Mouse (Mus musculus) lung, embryonic 16.5 days (tissue): ENCODE measurements around the gene Krtap13. TPM values are rescaled to one million over a fixed set of nuclear protein-coding genes. Genes with fewer than 3 reads are reported as not detected.

ENCODE experiments used
- ATAC-seq: fragments of 200-750 bp; cut with Nextera tagmentation; 2 replicates; pipeline ENCODE4 v1.8.0; 2017; ENCODE audit warnings: low read depth, mild to moderate bottlenecking, moderate library complexity
- H3K27ac ChIP-seq: fragments of 300-500 bp; sonication (generic); 2 replicates; pipeline ENCODE4 v1.5.1; 2014; ENCODE audit warnings: mild to moderate bottlenecking, control low read depth, low read length
- H3K27me3 ChIP-seq: fragments of 300-500 bp; sonication (generic); 2 replicates; pipeline ENCODE4 v1.6.1; 2014; ENCODE audit warnings: low read depth, low read length, mixed read lengths; ENCODE audit not compliant: control insufficient read depth, insufficient read depth
- H3K36me3 ChIP-seq: fragments of 300-500 bp; sonication (generic); 2 replicates; pipeline ENCODE4 v1.6.1; 2014; ENCODE audit warnings: low read length; ENCODE audit not compliant: control insufficient read depth, insufficient read depth
- H3K4me1 ChIP-seq: fragments of 300-500 bp; sonication (generic); replicated peaks from 2 replicates; pipeline ENCODE4 v1.6.1; 2014; ENCODE audit warnings: low read length, mixed read lengths; ENCODE audit not compliant: control insufficient read depth, insufficient read depth
- H3K4me2 ChIP-seq: fragments of 300-500 bp; sonication (generic); 2 replicates; pipeline ENCODE4 v1.6.1; 2014; ENCODE audit warnings: low read depth, low read length, control low read depth
- H3K4me3 ChIP-seq: fragments of 300-500 bp; sonication (generic); 2 replicates; pipeline ENCODE4 v1.5.1; 2014; ENCODE audit warnings: mild to moderate bottlenecking, low read length, control low read depth
- H3K9ac ChIP-seq: fragments of 300-500 bp; sonication (generic); 2 replicates; pipeline ENCODE4 v1.6.1; 2014; ENCODE audit warnings: low read length, control low read depth
- H3K9me3 ChIP-seq: fragments of 300-500 bp; sonication (generic); 2 replicates; pipeline ENCODE4 v1.6.1; 2016; ENCODE audit warnings: low read length; ENCODE audit not compliant: control insufficient read depth
- WGBS: fragments of 180-500 bp; shearing (Covaris S2); extraction: QIAGEN DNeasy Blood & Tissue Kit; methylation state at CpG from one replicate; pipeline ENCODE4 v1.1.7; 2014; 5-methylcytosine and 5-hydroxymethylcytosine counted together
- polyA plus RNA-seq: library from polyadenylated mRNA; unstranded; fragments of >200 nt; fragmentation: Nextera tagmentation; extraction: Ambion mirVana; gene quantifications from 2 replicates; pipeline ENCODE4 v1.2.1, GENCODE M21; 2015

The Krtap13 gene
- polyA plus RNA-seq, 1 experiment from 2014 or later: not detected

GRCm38 (mm10) chr16:88720031-88720430 lies 31.4 kb downstream of the Krtap13 start:
- no peaks in the 10 kb centered on the region for H3K9me3 ChIP-seq
- no peak for ATAC-seq
- no peaks in the 10 kb centered on the region for H3K4me1 ChIP-seq
- no peak overlapping the region for H3K4me3 ChIP-seq
- no peaks in the 10 kb centered on the region for H3K27me3 ChIP-seq
- no peaks in the 10 kb centered on the region for H3K36me3 ChIP-seq
- WGBS: 44% methylated on average over 1 of the region's 1 CpGs
- H3K27ac ChIP-seq: no peak overlapping the region
- H3K4me2 ChIP-seq: no peak overlapping the region
- no peak overlapping the region for H3K9ac ChIP-seq

GRCm38 (mm10) chr16:88716549-88716948 lies 34.9 kb downstream of the Krtap13 start:
- H3K36me3 ChIP-seq: no peaks in the 10 kb centered on the region
- no peak overlapping the region for H3K4me3 ChIP-seq
- H3K4me1 ChIP-seq: no peaks in the 10 kb centered on the region
- no peak for ATAC-seq
- H3K27ac ChIP-seq: no peak overlapping the region
- H3K9ac ChIP-seq: no peak overlapping the region
- no peak overlapping the region for H3K4me2 ChIP-seq
- H3K9me3 ChIP-seq: no peaks in the 10 kb centered on the region
- H3K27me3 ChIP-seq: no peaks in the 10 kb centered on the region

- Histone ChIP-seq H3K36me3 (no peaks in the 10 kb centered on the region), H3K27me3 (no peaks in the 10 kb centered on the region), H3K9me3 (no peaks in the 10 kb centered on the region), H3K4me1 (no peaks in the 10 kb centered on the region), H3K27ac (no peak overlapping the region), H3K9ac (no peak overlapping the region), H3K4me2 (no peak overlapping the region), H3K4me3 (no peak overlapping the region)
- ATAC-seq: no peak
- WGBS: 74% methylated on average over 6 of the region's 6 CpGs
Measured at GRCm38 (mm10) chr16:88711245-88711644, 40.2 kb downstream of the Krtap13 start.

- Histone ChIP-seq H3K9me3 (no peaks in the 10 kb centered on the region), H3K9ac (no peak overlapping the region), H3K4me3 (no peak overlapping the region), H3K27me3 (no peaks in the 10 kb centered on the region), H3K4me1 (no peaks in the 10 kb centered on the region), H3K36me3 (no peaks in the 10 kb centered on the region), H3K27ac (no peak overlapping the region), H3K4me2 (no peak overlapping the region)
- no peak for ATAC-seq
- WGBS: 48% methylated on average over 4 of the region's 4 CpGs
Measured at GRCm38 (mm10) chr16:88710757-88711156, 40.7 kb downstream of the Krtap13 start.

GRCm38 (mm10) chr16:88707496-88708012 lies 43.9 kb downstream of the Krtap13 start, which contains the start of gene 2310061N02Rik:
TSS of gene 2310061N02Rik (minus strand) at chr16:88707962.
- 81% methylated on average over 10 of the region's 10 CpGs for WGBS
- Histone ChIP-seq H3K27ac (no peak within 1 kb of the TSS), H3K36me3 (no peaks in the 10 kb centered on the region), H3K4me3 (no peak within 1 kb of the TSS), H3K4me1 (no peaks in the 10 kb centered on the region), H3K9me3 (no peaks in the 10 kb centered on the region), H3K9ac (no peak within 1 kb of the TSS), H3K27me3 (no peaks in the 10 kb centered on the region), H3K4me2 (no peak within 1 kb of the TSS)
- ATAC-seq: no peak

- Histone ChIP-seq H3K9me3 (no peaks in the 10 kb centered on the region), H3K4me2 (no peak overlapping the region), H3K27ac (no peak overlapping the region), H3K9ac (no peak overlapping the region), H3K36me3 (no peaks in the 10 kb centered on the region), H3K4me3 (no peak overlapping the region), H3K27me3 (no peaks in the 10 kb centered on the region), H3K4me1 (no peaks in the 10 kb centered on the region)
- 33% methylated on average over 4 of the region's 4 CpGs for WGBS
- no peak for ATAC-seq
Measured at GRCm38 (mm10) chr16:88701072-88701864, 50.2 kb downstream of the Krtap13 start.

Other genes with a start within 250 kb of the Krtap13 start
- gene Cldn17, start 244.7 kb downstream of the Krtap13 start, polyA plus RNA-seq: not detected in 2 replicates
- 3.3 and 4.0 TPM in 2 replicates for gene Cldn8, start 188.5 kb downstream of the Krtap13 start, polyA plus RNA-seq
- gene Krtap24-1, start 139.4 kb downstream of the Krtap13 start, polyA plus RNA-seq: not detected in 2 replicates
- not detected in 2 replicates for gene 2310079G19Rik, start 124.0 kb downstream of the Krtap13 start, polyA plus RNA-seq
- gene Krtap26-1, start 103.8 kb downstream of the Krtap13 start, polyA plus RNA-seq: not detected in 2 replicates
- gene Krtap27-1, start 80.0 kb downstream of the Krtap13 start, polyA plus RNA-seq: not detected in 2 replicates
- not detected in 2 replicates for gene 2310061N02Rik, start 43.7 kb downstream of the Krtap13 start, polyA plus RNA-seq
- not detected in 2 replicates for gene Krtap13-1, start 22.8 kb downstream of the Krtap13 start, polyA plus RNA-seq
- 1.7 TPM in 1 of 2 replicates, not detected in the other for gene 2310034C09Rik, start 7.2 kb upstream of the Krtap13 start, polyA plus RNA-seq
- not detected in 2 replicates for gene 2310057N15Rik, start 22.6 kb upstream of the Krtap13 start, polyA plus RNA-seq
- not detected in 2 replicates for gene Gm5965, start 26.3 kb upstream of the Krtap13 start, polyA plus RNA-seq
- gene Gm20741, start 60.6 kb upstream of the Krtap13 start, polyA plus RNA-seq: 0.94 TPM in 1 of 2 replicates, not detected in the other
- not detected in 2 replicates for gene Krtap15, start 68.6 kb upstream of the Krtap13 start, polyA plus RNA-seq
- not detected in 2 replicates for gene Krtap14, start 74.5 kb upstream of the Krtap13 start, polyA plus RNA-seq
- gene Krtap19-1, start 117.8 kb upstream of the Krtap13 start, polyA plus RNA-seq: not detected in 2 replicates
- gene Krtap19-2, start 122.6 kb upstream of the Krtap13 start, polyA plus RNA-seq: not detected in 2 replicates
- not detected in 2 replicates for gene Krtap19-3, start 126.4 kb upstream of the Krtap13 start, polyA plus RNA-seq
- gene Krtap19-4, start 133.5 kb upstream of the Krtap13 start, polyA plus RNA-seq: not detected in 2 replicates
- not detected in 2 replicates for gene Krtap19-5, start 144.8 kb upstream of the Krtap13 start, polyA plus RNA-seq
- not detected in 2 replicates for gene Krtap19-9b, start 180.6 kb upstream of the Krtap13 start, polyA plus RNA-seq
- gene Krtap16-3, start 211.2 kb upstream of the Krtap13 start, polyA plus RNA-seq: not detected in 2 replicates